Mouse (Mus musculus): ENCODE measurements around the gene Zfp462.
"Not testable (repeated sequence)": the region's sequence is repeated elsewhere in the genome, so short reads cannot be mapped to it uniquely, and the experiment has no call there.

The Zfp462 gene

GRCm38 (mm10) chr4:54944921-54945430 lies at the start of gene Zfp462:
Gene Zfp462, plus strand, starts transcription at chr4:54945048.
- DNase-seq (ENCODE audit: low spot score in 2 of 2): no peak

- no peak for DNase-seq (ENCODE audit: low spot score in 2 of 2)
These were observed 48.8 kb upstream of the Zfp462 start for GRCm38 (mm10) chr4:54896017-54896416.

GRCm38 (mm10) chr4:54904641-54905040 lies 40.2 kb upstream of the Zfp462 start:
- no peak for DNase-seq (ENCODE audit: low spot score in 2 of 2)

- no peak for DNase-seq (ENCODE audit: low spot score in 2 of 2)
These were observed 39.4 kb upstream of the Zfp462 start for GRCm38 (mm10) chr4:54905399-54905953.

- DNase-seq (ENCODE audit: low spot score in 2 of 2): no peak
These were observed 34.5 kb upstream of the Zfp462 start for GRCm38 (mm10) chr4:54910300-54910699.

- DNase-seq (ENCODE audit: low spot score in 2 of 2): no peak
These were observed 26.6 kb upstream of the Zfp462 start for GRCm38 (mm10) chr4:54918276-54918675.

GRCm38 (mm10) chr4:54923386-54923785 lies 21.5 kb upstream of the Zfp462 start:
- DNase-seq (ENCODE audit: low spot score in 2 of 2): no peak

GRCm38 (mm10) chr4:54924306-54924705 lies 20.5 kb upstream of the Zfp462 start:
- no peak for DNase-seq (ENCODE audit: low spot score in 2 of 2)

- DNase-seq (ENCODE audit: low spot score in 2 of 2): not testable (repeated sequence)
These were observed 18.4 kb upstream of the Zfp462 start for GRCm38 (mm10) chr4:54926456-54926855.

- DNase-seq (ENCODE audit: low spot score in 2 of 2): not testable (repeated sequence)
These were observed 17.4 kb upstream of the Zfp462 start for GRCm38 (mm10) chr4:54927321-54928062.

- DNase-seq (ENCODE audit: low spot score in 2 of 2): no peak
These were observed 15.2 kb upstream of the Zfp462 start for GRCm38 (mm10) chr4:54929686-54930085.

GRCm38 (mm10) chr4:54932668-54933067 lies 12.2 kb upstream of the Zfp462 start:
- no peak for DNase-seq (ENCODE audit: low spot score in 2 of 2)

- no peak for DNase-seq (ENCODE audit: low spot score in 2 of 2)
These were observed 7.7 kb upstream of the Zfp462 start for GRCm38 (mm10) chr4:54937161-54937560.

- DNase-seq (ENCODE audit: low spot score in 2 of 2): no peak
These were observed 976 bp downstream of the Zfp462 start for GRCm38 (mm10) chr4:54945603-54946445.

- DNase-seq (ENCODE audit: low spot score in 2 of 2): no peak
These were observed 1.8 kb downstream of the Zfp462 start for GRCm38 (mm10) chr4:54946662-54947055.

GRCm38 (mm10) chr4:54947056-54947990 lies 2.5 kb downstream of the Zfp462 start:
- peak in 1 of 2 experiments; percentile 52 for DNase-seq (ENCODE audit: low spot score in 2 of 2)

- peak; percentile 60 to 68 for DNase-seq (ENCODE audit: low spot score in 2 of 2)
These were observed 3.3 kb downstream of the Zfp462 start for GRCm38 (mm10) chr4:54947991-54948615.

GRCm38 (mm10) chr4:54948616-54949560 lies 4.0 kb downstream of the Zfp462 start:
- DNase-seq (ENCODE audit: low spot score in 2 of 2): peak in 1 of 2 experiments; percentile 45

GRCm38 (mm10) chr4:54949561-54949940 lies 4.7 kb downstream of the Zfp462 start:
- DNase-seq (ENCODE audit: low spot score in 2 of 2): peak in 1 of 2 experiments; percentile 46

- no peak for DNase-seq (ENCODE audit: low spot score in 2 of 2)
These were observed 5.3 kb downstream of the Zfp462 start for GRCm38 (mm10) chr4:54950136-54950535.
